Mouse (Mus musculus): Measurements from ENCODE around the gene Rtn2.

- TF ChIP-seq GATA1 (IDR thresholded peaks at IDR 0.05; ENCODE audit: low read length), result no peak
- no peak for TF ChIP-seq TAL1 (IDR thresholded peaks at IDR 0.05; ENCODE audit: low read length)
Measured at GRCm38 (mm10) chr7:19276253-19276652, 6.2 kb upstream of the Rtn2 start.

All from erythroblast, embryonic 14.5 days (primary cell).